In genomic region chr5:13384047-13384446, GRCm38 (mm10) we compare ENCODE assay signal across 19 mouse cellular contexts.
"Had no signal": no experiment of that assay in that cellular context is flagged by ENCODE, and none has a peak within 500 bp of the region (broad histone marks: within the 10 kb centered on the region; RNA-seq: fewer than 3 reads in every experiment).

No protein-coding gene starts in this region.

- H3K4me1 ChIP-seq: megakaryocyte, embryonic 14.5 days; midbrain, embryonic 13.5 days; midbrain, embryonic 15.5 days; neural tube, embryonic 13.5 days; neural tube, embryonic 15.5 days had no signal

- ATAC-seq: liver, postnatal 0 days; lung, postnatal 0 days; midbrain, embryonic 13.5 days; midbrain, embryonic 15.5 days had no signal

- H3K4me2 ChIP-seq: lung, embryonic 15.5 days; midbrain, embryonic 11.5 days; midbrain, embryonic 13.5 days; midbrain, embryonic 15.5 days; neural tube, embryonic 13.5 days; neural tube, embryonic 15.5 days had no signal

- DNase-seq: liver, postnatal 0 days; lung, adult 2 months; lung, postnatal 14 days; lung, postnatal 36 days; retina, postnatal 1 day; right cerebral cortex, postnatal 4 days; spleen, adult 18-20 months; thymus, adult 18-20 months; thymus, postnatal 14 days; thymus, postnatal 36 days had no signal

- H3K36me3 ChIP-seq: lung, embryonic 15.5 days; midbrain, embryonic 13.5 days; midbrain, embryonic 15.5 days; neural tube, embryonic 13.5 days; neural tube, embryonic 15.5 days had no signal

- H3K27ac ChIP-seq: lung, embryonic 15.5 days; macrophage; midbrain, embryonic 13.5 days; midbrain, embryonic 15.5 days; neural tube, embryonic 13.5 days; neural tube, embryonic 15.5 days had no signal

- H3K27me3 ChIP-seq: lung, embryonic 15.5 days; megakaryocyte, embryonic 14.5 days; midbrain, embryonic 15.5 days; neural tube, embryonic 13.5 days; neural tube, embryonic 15.5 days had no signal

- H3K4me3 ChIP-seq: lung, embryonic 15.5 days; megakaryocyte, embryonic 14.5 days; midbrain, embryonic 13.5 days; midbrain, embryonic 15.5 days; neural tube, embryonic 13.5 days; neural tube, embryonic 15.5 days had no signal
